Mouse (Mus musculus) brain, embryonic 14.5 days (tissue): Measurements from ENCODE around the gene H2-K1. TPM values are rescaled to one million over a fixed set of nuclear protein-coding genes. Genes with fewer than 3 reads are reported as not detected.
"Not testable (repeated sequence)": the region's sequence is repeated elsewhere in the genome, so short reads cannot be mapped to it uniquely, and the experiment has no call there.

ENCODE experiments used
- DNase-seq: peaks from one replicate; pipeline ENCODE4 v3.0.0-alpha.2; 2011; ENCODE audit warnings: low read depth
- CTCF ChIP-seq: fragments of 200-500 bp; IDR thresholded peaks from 2 replicates; pipeline ENCODE4 v1.5.1; 2012; ENCODE audit warnings: inconsistent platforms, mild to moderate bottlenecking, moderate library complexity, borderline replicate concordance; ENCODE audit not compliant: insufficient read depth, insufficient read length; ENCODE audit errors: extremely low read depth
- POLR2A ChIP-seq: fragments of 200-500 bp; IDR thresholded peaks from 2 replicates; pipeline ENCODE4 v1.6.1; 2012; ENCODE audit warnings: mild to moderate bottlenecking, inconsistent platforms, borderline replicate concordance; ENCODE audit not compliant: poor library complexity, insufficient read depth, insufficient read length, severe bottlenecking; ENCODE audit errors: extremely low read depth
- polyA plus RNA-seq: library from polyadenylated mRNA; depleted of rRNA; stranded (reverse); fragments of >200 nt; gene quantifications from 2 replicates; pipeline ENCODE4 v1.2.3, GENCODE M21; 2012

The H2-K1 gene
- polyA plus RNA-seq, 1 experiment, result 20.5 TPM

DNA sequence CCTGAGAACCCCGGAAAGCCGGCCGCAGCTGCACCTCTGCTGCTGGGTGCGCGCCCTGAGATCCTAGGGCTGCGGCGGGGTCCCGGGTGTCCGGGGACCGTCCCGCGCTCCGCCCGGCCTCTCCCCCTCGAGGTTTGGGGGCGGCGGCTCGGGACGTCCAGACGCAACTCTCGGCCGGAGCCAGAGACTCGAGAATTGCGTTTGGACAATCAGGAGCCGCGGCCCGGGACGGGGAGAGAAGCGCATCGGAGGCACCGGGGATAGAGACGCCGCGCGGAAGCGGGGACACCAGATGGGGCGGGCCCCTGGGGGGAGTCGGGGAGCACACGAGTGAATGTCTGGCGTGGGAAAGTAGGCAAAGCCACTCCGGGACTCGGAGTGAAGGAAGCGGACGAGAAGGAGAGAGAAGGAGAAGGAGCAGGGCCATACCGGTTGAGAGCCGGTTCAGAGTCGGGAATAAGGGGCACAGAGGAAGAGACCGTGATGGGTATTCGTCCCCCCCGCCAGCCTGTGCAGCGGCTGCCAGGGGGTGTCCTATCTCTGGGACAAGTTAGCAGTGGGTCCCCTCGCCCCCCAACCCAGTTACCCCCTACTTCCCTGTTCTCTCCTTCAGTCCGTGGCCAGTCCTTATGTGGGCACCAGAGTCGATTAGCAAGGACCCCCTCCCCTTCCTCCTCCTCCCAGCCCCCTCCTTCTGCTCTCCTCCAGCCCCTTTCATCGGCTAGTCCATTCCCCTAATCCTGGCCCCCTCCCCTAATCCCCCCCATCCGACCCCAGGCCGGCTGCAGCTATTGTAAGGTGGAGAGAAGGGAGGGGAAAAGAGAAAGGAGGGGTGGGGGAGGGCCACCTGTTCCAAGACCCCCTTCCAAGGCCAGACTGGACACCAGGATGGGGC lies 25.0 kb upstream of the H2-K1 start:
- no peak for TF ChIP-seq CTCF
- no peak for TF ChIP-seq POLR2A
- peak; percentile 94 for DNase-seq

DNA sequence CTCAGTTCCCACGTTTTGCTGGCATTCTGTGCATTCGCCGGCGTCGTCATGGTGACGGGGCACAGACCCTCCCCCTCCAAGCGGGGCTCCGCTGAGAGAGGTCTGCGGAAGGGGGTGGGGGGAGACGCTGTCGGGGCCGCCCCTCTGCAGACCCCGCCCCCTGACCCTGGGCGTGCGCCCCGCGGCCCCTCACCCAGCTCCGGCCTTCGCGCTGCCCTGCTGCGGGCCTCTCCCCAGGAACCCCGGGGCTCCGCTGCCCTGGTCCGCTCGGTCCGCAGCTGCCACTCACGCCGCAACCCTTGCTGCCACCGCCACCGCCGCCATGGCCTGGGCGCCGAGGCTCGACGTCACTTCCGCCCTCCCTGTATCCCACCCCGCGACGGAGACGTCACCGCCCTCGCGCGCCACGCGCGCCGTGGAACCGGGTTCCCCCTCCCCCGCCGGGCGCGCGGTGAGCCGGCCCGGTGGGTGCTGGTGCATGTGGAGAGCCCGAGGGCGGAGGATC lies 24.2 kb upstream of the H2-K1 start, which contains the start of gene Ring1:
Ring1 (minus strand) TSS at position 364 of the 505 bp plus-strand sequence.
- peak; percentile 92 for TF ChIP-seq POLR2A
- TF ChIP-seq CTCF, result no peak
- DNase-seq, result peak; percentile 96

GRCm38 (mm10) chr17:34023678-34024077 lies 23.5 kb upstream of the H2-K1 start:
- no peak for DNase-seq
- no peak for TF ChIP-seq POLR2A
- TF ChIP-seq CTCF, result no peak

- no peak for DNase-seq
Measured at GRCm38 (mm10) chr17:34022987-34023386, 22.8 kb upstream of the H2-K1 start.

DNA sequence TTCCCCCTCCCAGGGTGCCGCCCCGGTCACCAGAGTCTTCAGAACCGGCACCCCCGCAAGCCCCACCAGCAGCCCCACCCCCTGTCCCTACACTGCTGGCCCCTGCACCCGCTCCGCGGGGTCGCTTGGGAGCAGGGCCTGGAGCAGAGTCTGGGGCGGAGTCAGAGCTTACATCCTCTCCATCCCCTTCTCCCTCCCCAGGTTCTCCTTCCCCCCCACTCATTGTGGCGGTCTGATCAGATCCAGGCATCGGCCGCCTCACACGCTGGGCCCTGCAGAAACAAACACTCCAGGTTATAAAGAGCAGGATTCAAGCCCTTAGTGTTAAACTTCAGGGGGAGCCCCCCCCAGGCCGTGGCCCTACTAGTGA lies 22.3 kb upstream of the H2-K1 start:
- TF ChIP-seq CTCF (no peak), POLR2A (no peak)
- no peak for DNase-seq

More at GRCm38 (mm10) chr17:34022987-34023386, 22.8 kb upstream of the H2-K1 start:
- TF ChIP-seq CTCF, result no peak
- TF ChIP-seq POLR2A, result no peak

DNA sequence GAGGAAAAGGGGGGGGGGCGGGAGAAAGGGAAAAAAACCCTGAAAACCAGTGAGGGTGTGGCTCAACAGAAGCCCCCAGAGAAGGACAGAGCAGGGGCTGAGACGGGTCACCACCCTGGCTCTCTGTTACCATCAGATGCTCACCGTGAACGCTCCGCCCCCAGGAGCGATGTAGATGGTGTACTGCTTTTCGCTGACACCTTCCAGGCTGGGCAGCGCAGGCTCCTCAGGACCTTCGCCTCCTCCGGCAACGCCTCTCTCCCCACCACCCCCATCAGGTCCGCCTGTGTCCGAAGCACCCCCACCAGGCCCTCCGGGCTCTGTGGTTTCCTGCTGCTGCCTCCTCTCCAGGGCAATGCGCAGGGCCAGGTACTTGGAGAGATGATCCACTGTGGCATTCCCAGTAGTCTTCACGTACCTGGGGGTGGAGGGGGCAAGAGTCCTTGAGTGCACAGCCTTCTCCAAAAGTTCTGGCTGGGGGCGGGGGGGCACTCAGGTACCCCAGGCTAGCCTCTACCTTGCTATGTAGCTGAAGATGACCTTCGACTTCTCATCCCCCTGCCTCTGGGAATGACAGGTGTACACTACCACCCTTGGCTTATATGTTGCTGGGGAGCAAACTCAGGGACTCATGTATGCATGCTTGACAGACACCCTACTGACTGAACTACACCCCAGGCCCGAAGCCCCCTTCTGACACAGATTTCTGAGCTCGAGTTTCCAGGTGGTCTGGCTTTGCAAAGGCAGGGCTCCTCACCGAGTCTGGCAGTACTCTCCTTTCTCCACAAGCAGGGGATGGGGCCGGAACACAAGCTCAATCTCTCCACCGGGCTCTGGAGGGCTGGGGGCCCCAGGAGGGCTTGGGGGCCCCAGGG lies 21.6 kb upstream of the H2-K1 start:
- no peak for DNase-seq

DNA sequence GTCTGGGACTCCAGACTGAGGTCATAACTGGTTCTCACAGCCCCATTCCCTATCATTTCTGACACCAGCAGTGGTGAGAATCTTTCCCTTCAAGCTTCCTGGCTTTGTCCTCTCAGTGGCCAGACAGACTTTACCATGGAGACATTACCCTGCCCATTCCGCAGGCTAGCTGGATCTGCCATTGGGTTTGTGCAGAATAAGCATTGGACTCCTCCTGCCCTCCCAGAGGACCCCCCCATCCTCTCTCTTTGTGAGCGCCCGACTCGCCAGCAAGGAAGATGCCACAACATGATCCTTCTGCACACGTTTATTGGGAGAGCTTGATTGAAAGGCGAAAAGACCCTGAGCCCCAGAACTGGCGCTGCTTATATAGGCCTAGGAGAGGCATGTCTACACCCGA lies 13.3 kb upstream of the H2-K1 start:
- TF ChIP-seq CTCF, result no peak
- no peak for TF ChIP-seq POLR2A
- no peak for DNase-seq

More for the DNA sequence above, 21.6 kb upstream of the H2-K1 start:
- TF ChIP-seq POLR2A, result no peak
- TF ChIP-seq CTCF, result no peak

GRCm38 (mm10) chr17:34010156-34010555 lies 10.0 kb upstream of the H2-K1 start:
- TF ChIP-seq CTCF (no peak), POLR2A (no peak)
- DNase-seq, result no peak

DNA sequence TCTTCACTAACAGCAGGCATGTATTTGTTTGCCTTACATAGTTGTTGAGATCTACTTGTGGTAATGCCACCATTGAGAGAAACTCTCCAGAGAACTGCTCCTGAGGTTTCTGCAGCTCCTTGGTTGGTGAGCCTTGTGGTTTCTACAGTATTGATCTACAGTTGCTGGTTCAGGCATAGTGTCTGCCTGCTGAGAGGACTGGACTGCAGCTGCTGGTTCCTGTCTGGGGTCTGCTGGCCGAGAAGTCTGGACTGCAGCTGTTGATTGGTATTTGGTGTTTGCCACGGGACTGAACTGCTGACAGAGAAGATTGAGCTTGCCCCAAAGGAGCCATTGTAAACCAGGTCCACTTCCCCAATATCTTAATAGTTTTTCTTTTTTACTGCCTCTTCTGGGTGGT lies 6.4 kb upstream of the H2-K1 start:
- no peak for DNase-seq
- TF ChIP-seq POLR2A (no peak), CTCF (no peak)

DNA sequence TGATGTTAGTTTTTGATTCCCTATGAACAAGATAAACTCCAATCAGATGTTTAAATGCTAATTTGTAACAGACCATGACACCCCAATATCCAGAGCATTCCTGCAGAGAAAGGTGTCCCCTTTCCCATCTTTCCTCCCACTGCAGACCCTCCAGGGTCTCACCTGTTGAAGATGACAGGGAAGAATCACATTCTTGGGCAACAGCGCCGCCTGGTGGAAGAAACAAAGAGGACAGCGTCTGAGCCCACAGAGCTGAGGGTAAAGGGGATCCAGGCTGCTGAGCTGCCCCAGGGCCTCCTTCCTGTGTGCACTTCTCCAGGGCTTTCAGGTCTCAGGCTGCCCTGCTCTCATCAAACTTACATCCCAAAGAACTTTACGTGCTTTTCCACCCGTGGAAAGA lies 3.3 kb upstream of the H2-K1 start:
- TF ChIP-seq CTCF (peak; percentile 60; the same call in 1 of the 2 replicates), POLR2A (no peak)
- peak; percentile 24 for DNase-seq

DNA sequence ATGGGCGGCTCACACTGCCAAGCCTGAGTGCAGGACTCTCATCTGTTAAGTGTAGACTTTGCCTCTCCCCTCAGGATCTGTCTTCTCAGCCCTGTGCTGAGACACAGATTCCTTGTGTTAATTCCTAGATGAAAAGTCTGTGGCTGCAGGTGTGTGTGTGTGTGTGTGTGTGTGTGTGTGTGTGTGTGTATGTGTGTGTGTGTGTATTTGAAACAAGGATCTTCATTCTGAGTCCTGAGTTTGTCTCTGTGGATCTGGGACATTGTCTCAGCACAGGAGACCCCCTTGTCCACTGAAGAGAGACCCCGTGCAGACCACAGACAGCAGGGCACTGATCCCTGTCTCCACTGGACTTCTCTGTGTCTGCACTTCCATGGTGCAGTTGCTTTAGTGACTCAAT lies 649 bp upstream of the H2-K1 start:
- DNase-seq, result not testable (repeated sequence)

GRCm38 (mm10) chr17:33999341-34000149 lies 602 bp downstream of the H2-K1 start:
- peak; percentile 5 for DNase-seq
- no peak for TF ChIP-seq CTCF
- TF ChIP-seq POLR2A, result no peak

DNA sequence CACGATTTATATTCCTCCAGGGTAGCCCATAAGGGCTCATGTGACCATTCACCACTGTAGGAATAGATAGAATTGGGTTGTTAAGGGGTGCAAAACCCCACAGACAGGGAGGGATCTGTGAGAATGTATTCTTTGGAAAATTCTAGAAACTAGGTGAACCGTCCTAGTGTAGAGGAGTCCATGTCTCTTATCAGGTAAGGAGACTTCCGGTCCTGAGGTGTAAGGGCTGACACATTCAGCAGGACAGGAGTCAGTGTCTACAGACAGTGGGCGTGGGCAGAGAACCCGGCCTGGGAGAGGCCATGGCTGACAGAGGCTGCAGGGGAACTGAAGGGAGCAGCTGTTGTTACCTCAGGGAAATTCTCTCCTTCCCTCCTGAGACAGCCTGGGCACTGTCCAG lies 1.4 kb downstream of the H2-K1 start:
- DNase-seq, result not testable (repeated sequence)

DNA sequence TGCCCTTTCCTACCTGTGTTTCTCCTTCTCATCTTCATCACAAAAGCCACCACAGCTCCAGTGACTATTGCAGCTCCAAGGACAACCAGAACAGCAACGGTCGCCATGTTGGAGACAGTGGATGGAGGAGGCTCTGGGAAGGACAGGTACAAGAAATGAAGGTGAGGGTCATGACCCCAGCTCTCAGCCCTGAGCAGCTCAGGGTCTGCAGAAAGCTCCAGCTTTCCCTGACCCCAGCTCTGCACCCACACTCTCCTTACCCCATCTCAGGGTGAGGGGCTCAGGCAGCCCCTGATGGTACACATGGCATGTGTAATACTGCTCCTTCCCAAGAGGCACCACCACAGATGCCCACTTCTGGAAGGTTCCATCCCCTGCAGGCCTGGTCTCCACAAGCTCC lies 3.1 kb downstream of the H2-K1 start:
- DNase-seq, result not testable (repeated sequence)
